ENCODE assay signal across 10 mouse cellular contexts in genomic region chr11:35668138-35668537, GRCm38 (mm10).
DNase-seq lines count a peak whose midpoint lies in the region; TF ChIP-seq lines count a peak whose summit lies in the region.
"Had no signal": no experiment of that assay in that cellular context is flagged by ENCODE, and none has a peak within 500 bp of the region (broad histone marks: within the 10 kb centered on the region; RNA-seq: fewer than 3 reads in every experiment).

No protein-coding gene starts in this region.

- no peaks in the 10 kb centered on the region for H3K4me1 ChIP-seq in embryonic fibroblast, embryonic 13.5 days (ENCODE audit: control insufficient read depth, insufficient read depth, low read length)
- H3K4me1 ChIP-seq: heart, embryonic 15.5 days had no signal

- H3K27ac ChIP-seq in embryonic fibroblast, embryonic 13.5 days (ENCODE audit: insufficient read depth, low read length) = 0 out of 2 replicates have a peak overlapping the region, but pooled peaks have one; percentile 38
- H3K27ac ChIP-seq: heart, embryonic 15.5 days had no signal

- DNase-seq in kidney, postnatal 4 days = peak; percentile 43 to 52
- DNase-seq in kidney, adult 9 months = no peak
- peak; percentile 11 for DNase-seq in 416B (ENCODE audit: low read depth)
- DNase-seq in adrenal gland, postnatal 10 days = peak; percentile 75
- no peak for DNase-seq in gastrocnemius, adult 18-20 months (ENCODE audit: low spot score)
- DNase-seq in gastrocnemius, postnatal 4 days (ENCODE audit: low spot score in 2 of 2) = no peak
- no peak for DNase-seq in gastrocnemius, postnatal 10 days
- DNase-seq: thymus, adult 2 months had no signal

- TF ChIP-seq CTCF in embryonic fibroblast, embryonic 13.5 days (IDR thresholded peaks at IDR 0.05; ENCODE audit: borderline replicate concordance, insufficient read depth, low read length) = no peak

- no peak for TF ChIP-seq POLR2A in embryonic fibroblast, embryonic 13.5 days (IDR thresholded peaks at IDR 0.05; ENCODE audit: low read depth, low read length)

- H3K4me3 ChIP-seq in embryonic fibroblast, embryonic 13.5 days (ENCODE audit: insufficient read depth, low read length) = no peak overlapping the region
- H3K4me3 ChIP-seq: heart, embryonic 15.5 days had no signal

Comparison
In these comparisons a context has a peak if more than half of its experiments do, and no peak if none do; other contexts are left out.
1. DNase-seq: peak in kidney, postnatal 4 days (2 of 2), 416B (single experiment) and adrenal gland, postnatal 10 days (single experiment); none in kidney, adult 9 months (single experiment), gastrocnemius, adult 18-20 months (single experiment), gastrocnemius, postnatal 4 days (0 of 2) and gastrocnemius, postnatal 10 days (single experiment).